Mouse (Mus musculus): ENCODE measurements at regions not wholly inside any gene's neighbourhood (a gene's known extent, or its start where the extent isn't known, plus 50 kb on each side); places are given as distances from the start of the nearest gene placed in this dataset.

DNA sequence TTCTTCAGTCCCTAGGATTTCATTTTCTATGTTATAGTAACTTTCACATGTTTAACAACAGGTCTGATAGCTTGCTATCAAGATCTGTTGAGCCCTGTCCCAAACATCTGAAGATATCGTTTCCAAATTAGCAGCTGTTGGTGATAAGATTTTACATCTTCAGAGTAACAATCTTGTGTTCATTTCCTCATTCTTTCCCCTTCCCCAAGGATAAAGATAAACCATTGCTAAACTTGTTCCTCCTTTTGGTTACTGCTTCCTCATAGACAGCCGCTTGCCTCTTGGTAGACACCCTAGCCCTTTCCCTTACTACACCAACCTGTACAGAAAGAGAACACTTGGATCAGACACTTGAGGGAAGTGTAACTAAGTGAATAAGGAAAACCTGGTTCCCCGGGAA is 58.6 kb downstream of the Kcnrg start:
- H3K9me3 ChIP-seq (replicated peaks; ENCODE audit: control insufficient read depth, low read length, poor library complexity, severe bottlenecking), result no peaks in the 10 kb centered on the region
- H3K9ac ChIP-seq (ENCODE audit: low read depth, low read length), result no peak overlapping the region
- no peak for ATAC-seq
- H3K4me2 ChIP-seq (ENCODE audit: low read length), result no peak overlapping the region
- H3K27me3 ChIP-seq (ENCODE audit: control insufficient read depth, insufficient read depth, low read depth, low read length), result no peaks in the 10 kb centered on the region
- WGBS, result 89% methylated on average over 3 of the region's 3 CpGs
- H3K27ac ChIP-seq (ENCODE audit: low read length), result no peak overlapping the region
- H3K4me3 ChIP-seq (ENCODE audit: low read depth, low read length), result no peak overlapping the region
- H3K36me3 ChIP-seq (ENCODE audit: control insufficient read depth, insufficient read depth, low read length), result no peaks in the 10 kb centered on the region
- no peaks in the 10 kb centered on the region for H3K4me1 ChIP-seq (ENCODE audit: control insufficient read depth, insufficient read depth, low read length)

DNA sequence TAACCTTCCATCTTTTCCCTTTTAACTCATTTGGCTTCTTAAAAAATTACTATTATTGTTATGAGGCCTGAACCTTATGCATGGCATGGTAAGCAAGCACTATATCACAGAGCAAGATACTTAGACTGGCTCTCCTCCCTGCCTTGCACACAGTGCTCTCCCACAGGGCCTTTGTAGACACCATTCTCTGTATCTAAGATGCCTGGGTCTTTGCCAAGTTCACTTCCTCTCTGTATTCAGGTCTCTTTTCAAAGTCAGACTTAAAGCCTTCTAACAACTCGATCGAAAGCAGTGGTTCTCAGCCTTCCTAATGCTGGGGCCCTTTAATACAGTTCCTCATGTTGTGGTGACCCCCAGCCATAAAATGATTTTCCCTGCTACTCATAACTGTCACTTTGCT is 65.9 kb downstream of the Kcnrg start:
- no peaks in the 10 kb centered on the region; the same call in 1 of the 2 replicates for H3K4me1 ChIP-seq (ENCODE audit: control insufficient read depth, insufficient read depth, low read length)
- no peak overlapping the region for H3K9ac ChIP-seq (ENCODE audit: low read depth, low read length)
- H3K9me3 ChIP-seq (replicated peaks; ENCODE audit: control insufficient read depth, low read length, poor library complexity, severe bottlenecking), result no peaks in the 10 kb centered on the region
- H3K27me3 ChIP-seq (ENCODE audit: control insufficient read depth, insufficient read depth, low read depth, low read length), result no peaks in the 10 kb centered on the region
- H3K4me3 ChIP-seq (ENCODE audit: low read depth, low read length), result no peak overlapping the region
- no peak for ATAC-seq
- no peak overlapping the region for H3K27ac ChIP-seq (ENCODE audit: low read length)
- H3K36me3 ChIP-seq (ENCODE audit: control insufficient read depth, insufficient read depth, low read length), result no peaks in the 10 kb centered on the region
- H3K4me2 ChIP-seq (ENCODE audit: low read length), result no peak overlapping the region
- WGBS, result 33% methylated on average over 2 of the region's 2 CpGs

DNA sequence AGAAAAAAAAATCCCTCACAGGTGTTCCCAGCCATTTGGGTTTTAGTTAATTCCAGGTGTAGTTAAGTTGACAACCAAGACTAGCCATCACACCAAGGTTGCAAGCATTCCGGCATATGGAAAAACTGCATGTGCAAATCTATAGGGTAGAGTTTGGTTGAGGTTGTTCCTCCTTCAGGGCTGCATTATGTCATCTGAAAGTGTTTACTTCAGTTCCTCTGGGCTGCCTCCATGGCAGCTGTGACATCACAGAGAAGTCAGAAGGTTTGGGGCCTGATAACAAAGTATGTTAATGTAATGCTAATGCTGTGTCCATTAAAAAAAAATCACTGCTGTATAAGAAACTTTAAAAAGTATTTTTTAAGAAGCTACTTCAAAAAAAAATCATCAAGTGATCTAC is 70.8 kb downstream of the Kcnrg start:
- Histone ChIP-seq H3K4me2 (ENCODE audit: low read length) (no peak overlapping the region), H3K4me1 (ENCODE audit: control insufficient read depth, insufficient read depth, low read length) (peaks cover 3% of the 10 kb centered on the region; the same call in 1 of the 2 replicates), H3K9ac (ENCODE audit: low read depth, low read length) (no peak overlapping the region), H3K36me3 (ENCODE audit: control insufficient read depth, insufficient read depth, low read length) (no peaks in the 10 kb centered on the region), H3K9me3 (replicated peaks; ENCODE audit: control insufficient read depth, low read length, poor library complexity, severe bottlenecking) (no peaks in the 10 kb centered on the region), H3K4me3 (ENCODE audit: low read depth, low read length) (no peak overlapping the region), H3K27ac (ENCODE audit: low read length) (no peak overlapping the region), H3K27me3 (ENCODE audit: control insufficient read depth, insufficient read depth, low read depth, low read length) (peaks cover 1% of the 10 kb centered on the region; the same call in 1 of the 2 replicates)
- no peak for ATAC-seq
- WGBS, result 94% methylated on average over 1 of the region's 1 CpGs

DNA sequence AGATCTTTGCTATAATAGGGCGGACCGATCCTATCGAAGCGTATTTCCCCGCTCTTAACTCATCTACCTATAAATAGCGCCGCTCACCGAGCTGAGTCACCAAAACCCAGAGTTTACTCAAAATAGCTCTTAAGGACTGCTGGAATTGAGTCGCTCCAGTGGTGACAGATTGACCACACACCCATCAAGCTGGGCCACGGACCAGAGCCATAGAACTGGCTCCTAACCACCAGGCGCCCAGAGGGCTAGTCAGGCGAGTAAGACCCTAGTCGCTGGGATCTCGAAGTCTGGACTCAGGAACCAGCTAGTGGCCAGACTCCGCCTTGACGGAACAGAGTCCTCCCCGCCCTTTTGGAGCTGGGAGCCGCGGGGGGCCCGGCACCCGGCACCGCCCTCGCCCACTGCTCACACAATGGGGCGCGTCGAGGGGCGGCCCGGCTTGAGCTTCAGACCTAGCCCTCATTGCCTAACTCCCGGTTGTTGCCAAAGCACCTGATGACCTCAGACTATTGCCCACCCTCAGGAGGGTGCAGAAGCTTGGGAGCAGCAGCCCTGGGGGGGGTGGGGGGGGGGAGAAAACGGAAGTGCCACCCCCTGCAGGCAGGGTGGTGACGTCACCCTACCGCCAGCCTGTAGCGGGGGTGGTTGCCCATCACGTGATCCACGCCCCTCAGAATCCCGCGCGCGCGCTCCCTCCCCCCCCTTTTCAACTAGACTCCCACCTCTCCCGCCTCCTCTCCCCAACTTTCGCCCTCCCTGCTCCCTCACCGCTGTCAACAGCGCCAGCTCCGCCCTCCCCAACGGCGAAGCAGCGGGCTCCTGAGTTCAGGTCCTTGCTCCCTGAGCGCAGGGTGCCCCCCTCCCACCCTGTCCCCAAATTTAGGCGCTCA is 73.8 kb downstream of the Kcnrg start:
- ATAC-seq, result peak; percentile 81
- H3K4me3 ChIP-seq (ENCODE audit: low read depth, low read length), result peak overlapping the region; percentile 87
- H3K9ac ChIP-seq (ENCODE audit: low read depth, low read length), result peak overlapping the region; percentile 79
- under 1% methylated on average over 37 of the region's 50 CpGs for WGBS
- peaks cover 14% of the 10 kb centered on the region for H3K27me3 ChIP-seq (ENCODE audit: control insufficient read depth, insufficient read depth, low read depth, low read length)
- H3K36me3 ChIP-seq (ENCODE audit: control insufficient read depth, insufficient read depth, low read length), result no peaks in the 10 kb centered on the region
- no peaks in the 10 kb centered on the region for H3K9me3 ChIP-seq (replicated peaks; ENCODE audit: control insufficient read depth, low read length, poor library complexity, severe bottlenecking)
- peak overlapping the region; percentile 88 for H3K4me2 ChIP-seq (ENCODE audit: low read length)
- peaks cover 4% of the 10 kb centered on the region; the same call in 1 of the 2 replicates for H3K4me1 ChIP-seq (ENCODE audit: control insufficient read depth, insufficient read depth, low read length)
- H3K27ac ChIP-seq (ENCODE audit: low read length), result peak overlapping the region; percentile 89

GRCm38 (mm10) chr14:61681708-61682701 is 74.7 kb downstream of the Kcnrg start:
- peak overlapping the region; percentile 89 for H3K27ac ChIP-seq (ENCODE audit: low read length)
- H3K27me3 ChIP-seq (ENCODE audit: control insufficient read depth, insufficient read depth, low read depth, low read length), result peaks cover 14% of the 10 kb centered on the region
- H3K36me3 ChIP-seq (ENCODE audit: control insufficient read depth, insufficient read depth, low read length), result no peaks in the 10 kb centered on the region
- under 1% methylated on average over 75 of the region's 90 CpGs for WGBS
- peak overlapping the region; percentile 87 for H3K4me3 ChIP-seq (ENCODE audit: low read depth, low read length)
- no peaks in the 10 kb centered on the region for H3K9me3 ChIP-seq (replicated peaks; ENCODE audit: control insufficient read depth, low read length, poor library complexity, severe bottlenecking)
- peak overlapping the region; percentile 79 for H3K9ac ChIP-seq (ENCODE audit: low read depth, low read length)
- peak; percentile 81 for ATAC-seq
- peaks cover 4% of the 10 kb centered on the region for H3K4me1 ChIP-seq (ENCODE audit: control insufficient read depth, insufficient read depth, low read length)
- peak overlapping the region; percentile 88 for H3K4me2 ChIP-seq (ENCODE audit: low read length)

- peak overlapping the region; percentile 88 for H3K4me2 ChIP-seq (ENCODE audit: low read length)
- H3K27ac ChIP-seq (ENCODE audit: low read length), result peak overlapping the region; percentile 89
- peak; percentile 61 for ATAC-seq
- peaks cover 14% of the 10 kb centered on the region for H3K27me3 ChIP-seq (ENCODE audit: control insufficient read depth, insufficient read depth, low read depth, low read length)
- under 1% methylated on average over 53 of the region's 54 CpGs for WGBS
- H3K9ac ChIP-seq (ENCODE audit: low read depth, low read length), result peak overlapping the region; percentile 79
- H3K4me1 ChIP-seq (ENCODE audit: control insufficient read depth, insufficient read depth, low read length), result peaks cover 4% of the 10 kb centered on the region
- H3K9me3 ChIP-seq (replicated peaks; ENCODE audit: control insufficient read depth, low read length, poor library complexity, severe bottlenecking), result no peaks in the 10 kb centered on the region
- no peaks in the 10 kb centered on the region for H3K36me3 ChIP-seq (ENCODE audit: control insufficient read depth, insufficient read depth, low read length)
- H3K4me3 ChIP-seq (ENCODE audit: low read depth, low read length), result peak overlapping the region; percentile 87
Measured at GRCm38 (mm10) chr14:61682721-61683355, 75.6 kb downstream of the Kcnrg start.

- no peak overlapping the region for H3K27ac ChIP-seq (ENCODE audit: low read length)
- H3K27me3 ChIP-seq (ENCODE audit: control insufficient read depth, insufficient read depth, low read depth, low read length), result peaks cover 14% of the 10 kb centered on the region
- ATAC-seq, result no peak
- H3K9me3 ChIP-seq (replicated peaks; ENCODE audit: control insufficient read depth, low read length, poor library complexity, severe bottlenecking), result no peaks in the 10 kb centered on the region
- no peak overlapping the region for H3K9ac ChIP-seq (ENCODE audit: low read depth, low read length)
- 10% methylated on average over 9 of the region's 9 CpGs for WGBS
- H3K4me2 ChIP-seq (ENCODE audit: low read length), result peak overlapping the region; percentile 88
- peaks cover 4% of the 10 kb centered on the region for H3K4me1 ChIP-seq (ENCODE audit: control insufficient read depth, insufficient read depth, low read length)
- H3K36me3 ChIP-seq (ENCODE audit: control insufficient read depth, insufficient read depth, low read length), result no peaks in the 10 kb centered on the region
- H3K4me3 ChIP-seq (ENCODE audit: low read depth, low read length), result peak overlapping the region; percentile 87; the same call in 1 of the 2 replicates
Measured at GRCm38 (mm10) chr14:61683356-61683740, 76.1 kb downstream of the Kcnrg start.

- 0 out of 2 replicates have a peak overlapping the region, but pooled peaks have one; percentile 13 for H3K4me2 ChIP-seq (ENCODE audit: low read length)
- no peak overlapping the region for H3K9ac ChIP-seq (ENCODE audit: low read depth, low read length)
- H3K36me3 ChIP-seq (ENCODE audit: control insufficient read depth, insufficient read depth, low read length), result no peaks in the 10 kb centered on the region
- WGBS, result 11% methylated on average over 19 of the region's 19 CpGs
- H3K4me3 ChIP-seq (ENCODE audit: low read depth, low read length), result no peak overlapping the region
- H3K9me3 ChIP-seq (replicated peaks; ENCODE audit: control insufficient read depth, low read length, poor library complexity, severe bottlenecking), result no peaks in the 10 kb centered on the region
- no peak overlapping the region for H3K27ac ChIP-seq (ENCODE audit: low read length)
- H3K27me3 ChIP-seq (ENCODE audit: control insufficient read depth, insufficient read depth, low read depth, low read length), result peaks cover 17% of the 10 kb centered on the region
- ATAC-seq, result no peak
- peaks cover 4% of the 10 kb centered on the region for H3K4me1 ChIP-seq (ENCODE audit: control insufficient read depth, insufficient read depth, low read length)
Measured at GRCm38 (mm10) chr14:61683791-61684411, 76.6 kb downstream of the Kcnrg start.
